Mouse (Mus musculus): Measurements from ENCODE around the gene Tanc1. TPM values are rescaled to one million over a fixed set of nuclear protein-coding genes. Genes with fewer than 3 reads are reported as not detected.

The Tanc1 gene
- polyA plus RNA-seq, 1 experiment from 2014 or later = 51.6 TPM

GRCm38 (mm10) chr2:59818663-59819062 is 206.8 kb downstream of the Tanc1 start:
- peaks cover 13% of the 10 kb centered on the region for H3K36me3 ChIP-seq (ENCODE audit: control insufficient read depth, insufficient read depth, low read length)
- WGBS = 95% methylated on average over 15 of the region's 15 CpGs

GRCm38 (mm10) chr2:59819415-59819814 is 207.6 kb downstream of the Tanc1 start:
- DNase-seq (ENCODE audit: low spot score) (no peak), ATAC-seq (ENCODE audit: insufficient number of reproducible peaks, low FRiP score, low TSS enrichment, low read depth) (no peak)
- 80% methylated on average over 6 of the region's 6 CpGs for WGBS
- no peak overlapping the region for H3K27ac ChIP-seq (replicated peaks; ENCODE audit: low read depth, low read length)
- no peak overlapping the region for H3K9ac ChIP-seq (ENCODE audit: low read length)
- no peak overlapping the region for H3K4me2 ChIP-seq (ENCODE audit: low read depth, severe bottlenecking)
- H3K9me3 ChIP-seq (ENCODE audit: control insufficient read depth, low read length) = no peaks in the 10 kb centered on the region
- no peaks in the 10 kb centered on the region for H3K4me1 ChIP-seq (ENCODE audit: control insufficient read depth, insufficient read depth, low read length)
- no peak overlapping the region for H3K4me3 ChIP-seq (ENCODE audit: low read depth, low read length)
- H3K27me3 ChIP-seq (ENCODE audit: control insufficient read depth, insufficient read depth, low read length) = no peaks in the 10 kb centered on the region
- H3K36me3 ChIP-seq (ENCODE audit: control insufficient read depth, insufficient read depth, low read length) = peaks cover 13% of the 10 kb centered on the region

More at GRCm38 (mm10) chr2:59818663-59819062, 206.8 kb downstream of the Tanc1 start:
- DNase-seq (ENCODE audit: low spot score) (no peak), ATAC-seq (ENCODE audit: insufficient number of reproducible peaks, low FRiP score, low TSS enrichment, low read depth) (no peak)
- Histone ChIP-seq H3K9me3 (ENCODE audit: control insufficient read depth, low read length) (no peaks in the 10 kb centered on the region), H3K27me3 (ENCODE audit: control insufficient read depth, insufficient read depth, low read length) (no peaks in the 10 kb centered on the region), H3K4me2 (ENCODE audit: low read depth, severe bottlenecking) (no peak overlapping the region), H3K4me3 (ENCODE audit: low read depth, low read length) (no peak overlapping the region), H3K27ac (replicated peaks; ENCODE audit: low read depth, low read length) (no peak overlapping the region), H3K4me1 (ENCODE audit: control insufficient read depth, insufficient read depth, low read length) (no peaks in the 10 kb centered on the region), H3K9ac (ENCODE audit: low read length) (no peak overlapping the region)

- Histone ChIP-seq H3K4me3 (ENCODE audit: low read depth, low read length) (no peak overlapping the region), H3K27ac (replicated peaks; ENCODE audit: low read depth, low read length) (no peak overlapping the region), H3K9ac (ENCODE audit: low read length) (no peak overlapping the region), H3K36me3 (ENCODE audit: control insufficient read depth, insufficient read depth, low read length) (peaks cover 11% of the 10 kb centered on the region), H3K4me1 (ENCODE audit: control insufficient read depth, insufficient read depth, low read length) (no peaks in the 10 kb centered on the region), H3K4me2 (ENCODE audit: low read depth, severe bottlenecking) (no peak overlapping the region), H3K9me3 (ENCODE audit: control insufficient read depth, low read length) (no peaks in the 10 kb centered on the region), H3K27me3 (ENCODE audit: control insufficient read depth, insufficient read depth, low read length) (no peaks in the 10 kb centered on the region)
- 64% methylated on average over 15 of the region's 15 CpGs for WGBS
- DNase-seq (ENCODE audit: low spot score) (no peak), ATAC-seq (ENCODE audit: insufficient number of reproducible peaks, low FRiP score, low TSS enrichment, low read depth) (no peak)
Observed at GRCm38 (mm10) chr2:59820088-59820487, 208.2 kb downstream of the Tanc1 start.

GRCm38 (mm10) chr2:59821044-59821443 is 209.2 kb downstream of the Tanc1 start:
- no peak for DNase-seq (ENCODE audit: low spot score)
- Histone ChIP-seq H3K9me3 (ENCODE audit: control insufficient read depth, low read length) (no peaks in the 10 kb centered on the region), H3K36me3 (ENCODE audit: control insufficient read depth, insufficient read depth, low read length) (peaks cover 11% of the 10 kb centered on the region), H3K4me2 (ENCODE audit: low read depth, severe bottlenecking) (no peak overlapping the region), H3K4me1 (ENCODE audit: control insufficient read depth, insufficient read depth, low read length) (no peaks in the 10 kb centered on the region), H3K9ac (ENCODE audit: low read length) (no peak overlapping the region), H3K4me3 (ENCODE audit: low read depth, low read length) (no peak overlapping the region), H3K27me3 (ENCODE audit: control insufficient read depth, insufficient read depth, low read length) (no peaks in the 10 kb centered on the region), H3K27ac (replicated peaks; ENCODE audit: low read depth, low read length) (no peak overlapping the region)
- WGBS = 95% methylated on average over 2 of the region's 2 CpGs
- ATAC-seq (ENCODE audit: insufficient number of reproducible peaks, low FRiP score, low TSS enrichment, low read depth) = no peak

GRCm38 (mm10) chr2:59824289-59824688 is 212.4 kb downstream of the Tanc1 start:
- Histone ChIP-seq H3K9ac (ENCODE audit: low read length) (no peak overlapping the region), H3K4me1 (ENCODE audit: control insufficient read depth, insufficient read depth, low read length) (peaks cover 20% of the 10 kb centered on the region), H3K4me3 (ENCODE audit: low read depth, low read length) (no peak overlapping the region), H3K9me3 (ENCODE audit: control insufficient read depth, low read length) (no peaks in the 10 kb centered on the region), H3K4me2 (ENCODE audit: low read depth, severe bottlenecking) (no peak overlapping the region), H3K27me3 (ENCODE audit: control insufficient read depth, insufficient read depth, low read length) (no peaks in the 10 kb centered on the region), H3K36me3 (ENCODE audit: control insufficient read depth, insufficient read depth, low read length) (peaks cover 4% of the 10 kb centered on the region; the same call in 1 of the 2 replicates), H3K27ac (replicated peaks; ENCODE audit: low read depth, low read length) (no peak overlapping the region)
- ATAC-seq (ENCODE audit: insufficient number of reproducible peaks, low FRiP score, low TSS enrichment, low read depth) (no peak), DNase-seq (ENCODE audit: low spot score) (no peak)
- WGBS = 84% methylated on average over 8 of the region's 8 CpGs

- Histone ChIP-seq H3K27me3 (ENCODE audit: control insufficient read depth, insufficient read depth, low read length) (no peaks in the 10 kb centered on the region), H3K4me2 (ENCODE audit: low read depth, severe bottlenecking) (no peak overlapping the region), H3K36me3 (ENCODE audit: control insufficient read depth, insufficient read depth, low read length) (peaks cover 4% of the 10 kb centered on the region; the same call in 1 of the 2 replicates), H3K27ac (replicated peaks; ENCODE audit: low read depth, low read length) (no peak overlapping the region), H3K9me3 (ENCODE audit: control insufficient read depth, low read length) (no peaks in the 10 kb centered on the region), H3K4me3 (ENCODE audit: low read depth, low read length) (no peak overlapping the region), H3K4me1 (ENCODE audit: control insufficient read depth, insufficient read depth, low read length) (peaks cover 31% of the 10 kb centered on the region), H3K9ac (ENCODE audit: low read length) (no peak overlapping the region)
- no peak for DNase-seq (ENCODE audit: low spot score)
- 96% methylated on average over 4 of the region's 4 CpGs for WGBS
- no peak for ATAC-seq (ENCODE audit: insufficient number of reproducible peaks, low FRiP score, low TSS enrichment, low read depth)
Observed at GRCm38 (mm10) chr2:59825380-59825779, 213.5 kb downstream of the Tanc1 start.

GRCm38 (mm10) chr2:59828103-59828655 is 216.3 kb downstream of the Tanc1 start:
- ATAC-seq (ENCODE audit: insufficient number of reproducible peaks, low FRiP score, low TSS enrichment, low read depth) = no peak
- WGBS = 79% methylated on average over 11 of the region's 11 CpGs
- Histone ChIP-seq H3K4me1 (ENCODE audit: control insufficient read depth, insufficient read depth, low read length) (peaks cover 32% of the 10 kb centered on the region), H3K27ac (replicated peaks; ENCODE audit: low read depth, low read length) (no peak overlapping the region; the same call in 1 of the 2 replicates), H3K4me2 (ENCODE audit: low read depth, severe bottlenecking) (no peak overlapping the region), H3K9ac (ENCODE audit: low read length) (no peak overlapping the region), H3K4me3 (ENCODE audit: low read depth, low read length) (no peak overlapping the region), H3K36me3 (ENCODE audit: control insufficient read depth, insufficient read depth, low read length) (peaks cover 4% of the 10 kb centered on the region; the same call in 1 of the 2 replicates), H3K27me3 (ENCODE audit: control insufficient read depth, insufficient read depth, low read length) (no peaks in the 10 kb centered on the region), H3K9me3 (ENCODE audit: control insufficient read depth, low read length) (no peaks in the 10 kb centered on the region)
- DNase-seq (ENCODE audit: low spot score) = no peak

- 19% methylated on average over 14 of the region's 14 CpGs for WGBS
- peak; percentile 69 for DNase-seq (ENCODE audit: low spot score)
- H3K9me3 ChIP-seq (ENCODE audit: control insufficient read depth, low read length) = no peaks in the 10 kb centered on the region
- peak; percentile 65 for ATAC-seq (ENCODE audit: insufficient number of reproducible peaks, low FRiP score, low TSS enrichment, low read depth)
- no peak overlapping the region for H3K9ac ChIP-seq (ENCODE audit: low read length)
- 0 out of 2 replicates have a peak overlapping the region, but pooled peaks have one; percentile 11 for H3K27ac ChIP-seq (replicated peaks; ENCODE audit: low read depth, low read length)
- H3K4me1 ChIP-seq (ENCODE audit: control insufficient read depth, insufficient read depth, low read length) = peaks cover 32% of the 10 kb centered on the region
- H3K4me2 ChIP-seq (ENCODE audit: low read depth, severe bottlenecking) = no peak overlapping the region
- H3K36me3 ChIP-seq (ENCODE audit: control insufficient read depth, insufficient read depth, low read length) = peaks cover 4% of the 10 kb centered on the region; the same call in 1 of the 2 replicates
- no peak overlapping the region for H3K4me3 ChIP-seq (ENCODE audit: low read depth, low read length)
- H3K27me3 ChIP-seq (ENCODE audit: control insufficient read depth, insufficient read depth, low read length) = no peaks in the 10 kb centered on the region
Observed at GRCm38 (mm10) chr2:59828777-59829508, 217.1 kb downstream of the Tanc1 start.
